21 mouse cellular contexts compared by ENCODE assay signal in genomic region chr11:109698740-109699139, GRCm38 (mm10). TPM values are rescaled to one million over a fixed set of nuclear protein-coding genes. Genes with fewer than 3 reads are reported as not detected.
"Had no signal": no experiment of that assay in that cellular context is flagged by ENCODE, and none has a peak within 500 bp of the region (broad histone marks: within the 10 kb centered on the region; RNA-seq: fewer than 3 reads in every experiment).

No protein-coding gene starts in this region.

- ATAC-seq: intestine, embryonic 16.5 days; liver, postnatal 0 days; lung, postnatal 0 days had no signal

- H3K9me3 ChIP-seq: limb, embryonic 12.5 days; limb, embryonic 15.5 days; stomach, embryonic 15.5 days had no signal

- H3K36me3 ChIP-seq: limb, embryonic 12.5 days; limb, embryonic 15.5 days; stomach, embryonic 15.5 days had no signal

- H3K27me3 ChIP-seq: limb, embryonic 12.5 days; limb, embryonic 15.5 days; stomach, embryonic 15.5 days had no signal

- H3K4me3 ChIP-seq: limb, embryonic 12.5 days; limb, embryonic 15.5 days; stomach, embryonic 15.5 days had no signal

- H3K9ac ChIP-seq: limb, embryonic 12.5 days; limb, embryonic 15.5 days; liver, embryonic 14.5 days; liver, postnatal 0 days; lung, embryonic 14.5 days; stomach, embryonic 15.5 days had no signal

- H3K4me1 ChIP-seq: stomach, embryonic 15.5 days had no signal

- DNase-seq: kidney, adult 18-20 months; kidney, adult 9 months; kidney, postnatal 14 days; kidney, postnatal 4 days; left cerebral cortex, postnatal 4 days; liver, postnatal 0 days; lung, embryonic 14.5 days; midbrain, embryonic 14.5 days; right cerebral cortex, adult 18-20 months; right cerebral cortex, postnatal 14 days; spleen, adult 18-20 months; thymus, adult 18-20 months; thymus, postnatal 36 days had no signal

- H3K4me2 ChIP-seq: limb, embryonic 12.5 days; limb, embryonic 15.5 days; liver, embryonic 11.5 days; lung, embryonic 14.5 days; stomach, embryonic 15.5 days had no signal

- H3K27ac ChIP-seq: limb, embryonic 12.5 days; limb, embryonic 15.5 days; liver, embryonic 14.5 days; macrophage; stomach, embryonic 15.5 days had no signal

RNA-seq across cellular contexts. Expression of gene Fam20a, which starts 23.3 kb away (rescaled TPM):
- polyA plus RNA-seq: macrophage had no signal
